Mouse (Mus musculus): Measurements from ENCODE around the gene Adam23.

The Adam23 gene

GRCm38 (mm10) chr1:63486646-63487045, 41.0 kb downstream of the Adam23 start:
- no peak for DNase-seq

- no peak for DNase-seq
Observed at GRCm38 (mm10) chr1:63491001-63491400, 45.3 kb downstream of the Adam23 start.

- DNase-seq, result no peak
Observed at GRCm38 (mm10) chr1:63493325-63493724, 47.6 kb downstream of the Adam23 start.

GRCm38 (mm10) chr1:63507386-63507785, 61.7 kb downstream of the Adam23 start:
- no peak for DNase-seq

GRCm38 (mm10) chr1:63508801-63509200, 63.1 kb downstream of the Adam23 start:
- no peak for DNase-seq

- no peak for DNase-seq
Observed at GRCm38 (mm10) chr1:63511416-63511815, 65.7 kb downstream of the Adam23 start.

GRCm38 (mm10) chr1:63517800-63518199, 72.1 kb downstream of the Adam23 start:
- DNase-seq, result no peak

GRCm38 (mm10) chr1:63518814-63519213, 73.1 kb downstream of the Adam23 start:
- no peak for DNase-seq

- DNase-seq, result peak; percentile 14
Observed at GRCm38 (mm10) chr1:63529901-63530300, 84.2 kb downstream of the Adam23 start.

GRCm38 (mm10) chr1:63534271-63534827, 88.7 kb downstream of the Adam23 start:
- peak; percentile 33 for DNase-seq

- DNase-seq, result no peak
Observed at GRCm38 (mm10) chr1:63539884-63540613, 94.4 kb downstream of the Adam23 start.

- DNase-seq, result no peak
Observed at GRCm38 (mm10) chr1:63544122-63544521, 98.4 kb downstream of the Adam23 start.

- DNase-seq, result no peak
Observed at GRCm38 (mm10) chr1:63553039-63553438, 107.3 kb downstream of the Adam23 start.

GRCm38 (mm10) chr1:63561772-63562520, 116.3 kb downstream of the Adam23 start:
- no peak for DNase-seq

- no peak for DNase-seq
Observed at GRCm38 (mm10) chr1:63563928-63564327, 118.2 kb downstream of the Adam23 start.

GRCm38 (mm10) chr1:63566501-63566900, 120.8 kb downstream of the Adam23 start:
- DNase-seq, result no peak

- no peak for DNase-seq
Observed at GRCm38 (mm10) chr1:63567031-63567430, 121.3 kb downstream of the Adam23 start.

- DNase-seq, result no peak
Observed at GRCm38 (mm10) chr1:63572229-63572628, 126.5 kb downstream of the Adam23 start.

GRCm38 (mm10) chr1:63573432-63573831, 127.7 kb downstream of the Adam23 start:
- peak; percentile 8 for DNase-seq

GRCm38 (mm10) chr1:63573864-63574611, 128.3 kb downstream of the Adam23 start:
- no peak for DNase-seq

- DNase-seq, result no peak
Observed at GRCm38 (mm10) chr1:63576803-63577202, 131.1 kb downstream of the Adam23 start.

GRCm38 (mm10) chr1:63579153-63579552, 133.5 kb downstream of the Adam23 start:
- DNase-seq, result no peak

- DNase-seq, result no peak
Observed at GRCm38 (mm10) chr1:63586869-63587268, 141.2 kb downstream of the Adam23 start.
